Mouse (Mus musculus) hindbrain, embryonic 12.5 days (tissue): ENCODE results near the gene Nemp2. TPM values are rescaled to one million over a fixed set of nuclear protein-coding genes. Genes with fewer than 3 reads are reported as not detected.
"Not testable (repeated sequence)": the region's sequence is repeated elsewhere in the genome, so short reads cannot be mapped to it uniquely, and the experiment has no call there.

ENCODE experiments used
- ATAC-seq: fragments of 200-750 bp; cut with Nextera tagmentation; 2 replicates; pipeline ENCODE4 v1.8.0; 2017; ENCODE audit warnings: moderate TSS enrichment; ENCODE audit not compliant: low FRiP score
- H3K27ac ChIP-seq: fragments of 300-500 bp; sonication (generic); 2 replicates; pipeline ENCODE4 v1.5.1; 2016; ENCODE audit warnings: mild to moderate bottlenecking
- H3K27me3 ChIP-seq: fragments of 300-500 bp; sonication (generic); 2 replicates; pipeline ENCODE4 v1.6.1; 2016; ENCODE audit warnings: mild to moderate bottlenecking
- H3K36me3 ChIP-seq: fragments of 300-500 bp; sonication (generic); 2 replicates; pipeline ENCODE4 v1.6.1; 2016; ENCODE audit warnings: mild to moderate bottlenecking
- H3K4me1 ChIP-seq: fragments of 300-500 bp; sonication (generic); 2 replicates; pipeline ENCODE4 v1.6.1; 2016
- H3K4me2 ChIP-seq: fragments of 300-500 bp; sonication (generic); replicated peaks from 2 replicates; pipeline ENCODE4 v1.6.1; 2016; ENCODE audit warnings: mild to moderate bottlenecking
- H3K4me3 ChIP-seq: fragments of 300-500 bp; sonication (generic); 2 replicates; pipeline ENCODE4 v1.5.1; 2016; ENCODE audit warnings: mild to moderate bottlenecking
- H3K9ac ChIP-seq: fragments of 300-500 bp; sonication (generic); 2 replicates; pipeline ENCODE4 v1.6.1; 2016; ENCODE audit warnings: mild to moderate bottlenecking, moderate library complexity
- H3K9me3 ChIP-seq: fragments of 300-500 bp; sonication (generic); replicated peaks from 2 replicates; pipeline ENCODE4 v1.6.1; 2016; ENCODE audit warnings: mild to moderate bottlenecking
- WGBS: fragments of 180-500 bp; shearing (Covaris S2); methylation state at CpG from one replicate; pipeline ENCODE4 v1.1.7; 2016; 5-methylcytosine and 5-hydroxymethylcytosine counted together
- polyA plus RNA-seq: library from polyadenylated mRNA; unstranded; fragments of >200 nt; fragmentation: Nextera tagmentation; extraction: Ambion mirVana; gene quantifications from 2 replicates; pipeline ENCODE4 v1.2.1, GENCODE M21; 2016

Nemp2 gene
- polyA plus RNA-seq, 1 experiment from 2014 or later: 10.7 TPM

- no peak overlapping the region for H3K9ac ChIP-seq
- H3K4me1 ChIP-seq: no peaks in the 10 kb centered on the region
- WGBS: 82% methylated on average over 7 of the region's 7 CpGs
- no peak overlapping the region for H3K27ac ChIP-seq
- peaks cover 16% of the 10 kb centered on the region; the same call in 1 of the 2 replicates for H3K36me3 ChIP-seq
- no peaks in the 10 kb centered on the region for H3K9me3 ChIP-seq
- no peak for ATAC-seq
- no peak overlapping the region for H3K4me3 ChIP-seq
- H3K27me3 ChIP-seq: no peaks in the 10 kb centered on the region
- H3K4me2 ChIP-seq: no peak overlapping the region
Observed at GRCm38 (mm10) chr1:52658160-52658559, 27.7 kb downstream of the Nemp2 start.

- H3K27me3 ChIP-seq: no peaks in the 10 kb centered on the region
- no peak overlapping the region for H3K4me2 ChIP-seq
- H3K27ac ChIP-seq: no peak overlapping the region
- H3K36me3 ChIP-seq: peaks cover 16% of the 10 kb centered on the region; the same call in 1 of the 2 replicates
- no peak overlapping the region for H3K4me3 ChIP-seq
- no peaks in the 10 kb centered on the region for H3K9me3 ChIP-seq
- 92% methylated on average over 2 of the region's 2 CpGs for WGBS
- no peaks in the 10 kb centered on the region for H3K4me1 ChIP-seq
- no peak for ATAC-seq
- no peak overlapping the region for H3K9ac ChIP-seq
Observed at GRCm38 (mm10) chr1:52660278-52660677, 29.8 kb downstream of the Nemp2 start.

- H3K27me3 ChIP-seq: no peaks in the 10 kb centered on the region
- no peak for ATAC-seq
- 86% methylated on average over 12 of the region's 12 CpGs for WGBS
- H3K4me2 ChIP-seq: no peak overlapping the region
- no peak overlapping the region for H3K27ac ChIP-seq
- no peaks in the 10 kb centered on the region for H3K4me1 ChIP-seq
- peaks cover 16% of the 10 kb centered on the region; the same call in 1 of the 2 replicates for H3K36me3 ChIP-seq
- H3K9me3 ChIP-seq: no peaks in the 10 kb centered on the region
- H3K9ac ChIP-seq: no peak overlapping the region
- H3K4me3 ChIP-seq: no peak overlapping the region
Observed at GRCm38 (mm10) chr1:52660765-52661164, 30.3 kb downstream of the Nemp2 start.

- Histone ChIP-seq H3K27me3 (no peaks in the 10 kb centered on the region), H3K4me1 (no peaks in the 10 kb centered on the region), H3K9ac (no peak overlapping the region), H3K9me3 (no peaks in the 10 kb centered on the region), H3K4me2 (no peak overlapping the region), H3K4me3 (no peak overlapping the region), H3K36me3 (peaks cover 11% of the 10 kb centered on the region; the same call in 1 of the 2 replicates), H3K27ac (no peak overlapping the region)
- WGBS: 86% methylated on average over 7 of the region's 7 CpGs
- ATAC-seq: no peak
Observed at GRCm38 (mm10) chr1:52663228-52663627, 32.7 kb downstream of the Nemp2 start.

- no peak for ATAC-seq
- Histone ChIP-seq H3K36me3 (no peaks in the 10 kb centered on the region), H3K27me3 (no peaks in the 10 kb centered on the region), H3K4me3 (no peak overlapping the region), H3K4me1 (no peaks in the 10 kb centered on the region; the same call in 1 of the 2 replicates), H3K9me3 (no peaks in the 10 kb centered on the region), H3K27ac (no peak overlapping the region), H3K9ac (no peak overlapping the region), H3K4me2 (no peak overlapping the region)
- WGBS: 34% methylated on average over 7 of the region's 7 CpGs
Observed at GRCm38 (mm10) chr1:52668743-52669323, 38.3 kb downstream of the Nemp2 start.

GRCm38 (mm10) chr1:52669931-52670330 lies 39.4 kb downstream of the Nemp2 start:
- Histone ChIP-seq H3K9ac (no peak overlapping the region), H3K4me3 (no peak overlapping the region), H3K4me2 (no peak overlapping the region), H3K9me3 (no peaks in the 10 kb centered on the region), H3K27ac (no peak overlapping the region), H3K27me3 (no peaks in the 10 kb centered on the region), H3K4me1 (no peaks in the 10 kb centered on the region; the same call in 1 of the 2 replicates), H3K36me3 (no peaks in the 10 kb centered on the region)
- WGBS: 87% methylated on average over 1 of the region's 1 CpGs
- no peak for ATAC-seq

GRCm38 (mm10) chr1:52675561-52676551 lies 45.4 kb downstream of the Nemp2 start:
- Histone ChIP-seq H3K4me2 (no peak overlapping the region), H3K36me3 (no peaks in the 10 kb centered on the region), H3K4me1 (no peaks in the 10 kb centered on the region), H3K4me3 (no peak overlapping the region), H3K9me3 (no peaks in the 10 kb centered on the region), H3K9ac (no peak overlapping the region), H3K27ac (no peak overlapping the region), H3K27me3 (no peaks in the 10 kb centered on the region)
- ATAC-seq: no peak
- WGBS: 77% methylated on average over 7 of the region's 7 CpGs

- Histone ChIP-seq H3K4me3 (no peak overlapping the region), H3K9me3 (no peaks in the 10 kb centered on the region), H3K9ac (no peak overlapping the region), H3K4me2 (no peak overlapping the region), H3K36me3 (no peaks in the 10 kb centered on the region), H3K4me1 (no peaks in the 10 kb centered on the region), H3K27me3 (no peaks in the 10 kb centered on the region), H3K27ac (no peak overlapping the region)
- ATAC-seq: no peak
- 71% methylated on average over 3 of the region's 3 CpGs for WGBS
Observed at GRCm38 (mm10) chr1:52676621-52677020, 46.1 kb downstream of the Nemp2 start.

- H3K4me2 ChIP-seq: no peak overlapping the region
- no peaks in the 10 kb centered on the region for H3K27me3 ChIP-seq
- no peak overlapping the region for H3K9ac ChIP-seq
- no peak for ATAC-seq
- no peaks in the 10 kb centered on the region for H3K4me1 ChIP-seq
- H3K9me3 ChIP-seq: no peaks in the 10 kb centered on the region
- no peak overlapping the region for H3K27ac ChIP-seq
- no peak overlapping the region for H3K4me3 ChIP-seq
- 84% methylated on average over 4 of the region's 4 CpGs for WGBS
- no peaks in the 10 kb centered on the region for H3K36me3 ChIP-seq
Observed at GRCm38 (mm10) chr1:52683550-52683949, 53.0 kb downstream of the Nemp2 start.

GRCm38 (mm10) chr1:52687636-52688035 lies 57.1 kb downstream of the Nemp2 start:
- Histone ChIP-seq H3K4me1 (no peaks in the 10 kb centered on the region), H3K9me3 (no peaks in the 10 kb centered on the region), H3K27ac (no peak overlapping the region), H3K4me3 (no peak overlapping the region), H3K36me3 (no peaks in the 10 kb centered on the region), H3K4me2 (no peak overlapping the region), H3K27me3 (no peaks in the 10 kb centered on the region), H3K9ac (no peak overlapping the region)
- ATAC-seq: no peak
- 91% methylated on average over 8 of the region's 8 CpGs for WGBS

- not testable (repeated sequence) for H3K9ac ChIP-seq, H3K27ac ChIP-seq, H3K4me3 ChIP-seq, H3K9me3 ChIP-seq, H3K4me1 ChIP-seq, H3K36me3 ChIP-seq, ATAC-seq, H3K27me3 ChIP-seq, H3K4me2 ChIP-seq
- WGBS: 91% methylated on average over 13 of the region's 13 CpGs
Observed at GRCm38 (mm10) chr1:52694456-52694855, 64.0 kb downstream of the Nemp2 start.
